Mouse (Mus musculus) frontal cortex, postnatal 25 days (tissue): ENCODE results near the gene Shisa8.

ENCODE experiments used
- DNase-seq, 2 experiments: peaks; one replicate each; pipeline ENCODE4 v3.0.0; 2022; ENCODE audit warnings: low spot score in 2 of 2

The Shisa8 gene

GRCm38 (mm10) chr15:82206365-82207104, 6.1 kb downstream of the Shisa8 start:
- DNase-seq = no peak

GRCm38 (mm10) chr15:82204680-82205371, 7.8 kb downstream of the Shisa8 start:
- no peak for DNase-seq

- no peak for DNase-seq
Observed at GRCm38 (mm10) chr15:82203611-82204351, 8.8 kb downstream of the Shisa8 start.

- DNase-seq = no peak
Observed at GRCm38 (mm10) chr15:82203090-82203489, 9.5 kb downstream of the Shisa8 start.

- no peak for DNase-seq
Observed at GRCm38 (mm10) chr15:82202086-82202485, 10.5 kb downstream of the Shisa8 start.

GRCm38 (mm10) chr15:82199546-82199945, 13.1 kb downstream of the Shisa8 start:
- no peak for DNase-seq

- no peak for DNase-seq
Observed at GRCm38 (mm10) chr15:82198342-82198741, 14.3 kb downstream of the Shisa8 start.

GRCm38 (mm10) chr15:82197937-82198336, 14.7 kb downstream of the Shisa8 start:
- DNase-seq = no peak

GRCm38 (mm10) chr15:82197246-82197750, 15.3 kb downstream of the Shisa8 start:
- DNase-seq = no peak

- DNase-seq = no peak
Observed at GRCm38 (mm10) chr15:82196300-82196699, 16.3 kb downstream of the Shisa8 start.

- no peak for DNase-seq
Observed at GRCm38 (mm10) chr15:82192617-82193016, 20.0 kb downstream of the Shisa8 start.

GRCm38 (mm10) chr15:82188481-82189240, 24.0 kb downstream of the Shisa8 start:
- DNase-seq = no peak

GRCm38 (mm10) chr15:82187924-82188323, 24.7 kb downstream of the Shisa8 start:
- DNase-seq = no peak

- DNase-seq = no peak
Observed at GRCm38 (mm10) chr15:82187401-82187800, 25.2 kb downstream of the Shisa8 start.

GRCm38 (mm10) chr15:82186931-82187330, 25.7 kb downstream of the Shisa8 start:
- no peak for DNase-seq

- DNase-seq = no peak
Observed at GRCm38 (mm10) chr15:82186131-82186530, 26.5 kb downstream of the Shisa8 start.

- DNase-seq = no peak
Observed at GRCm38 (mm10) chr15:82185062-82185783, 27.4 kb downstream of the Shisa8 start.

- no peak for DNase-seq
Observed at GRCm38 (mm10) chr15:82184656-82185055, 28.0 kb downstream of the Shisa8 start.

GRCm38 (mm10) chr15:82184183-82184582, 28.4 kb downstream of the Shisa8 start:
- DNase-seq = no peak

- no peak for DNase-seq
Observed at GRCm38 (mm10) chr15:82183596-82183995, 29.0 kb downstream of the Shisa8 start.

GRCm38 (mm10) chr15:82182311-82182710, 30.3 kb downstream of the Shisa8 start:
- DNase-seq = no peak
